10 mouse cellular contexts compared by ENCODE assay signal in genomic region chr8:111185472-111185947, GRCm38 (mm10).
DNase-seq lines count a peak whose midpoint lies in the region; ATAC-seq lines count a peak whose summit lies in the region.
"Had no signal": no experiment of that assay in that cellular context is flagged by ENCODE, and none has a peak within 500 bp of the region (broad histone marks: within the 10 kb centered on the region; RNA-seq: fewer than 3 reads in every experiment).

No protein-coding gene starts in this region.

- H3K4me1 ChIP-seq in forebrain, embryonic 14.5 days (ENCODE audit: control insufficient read depth, insufficient read depth, low read length), result 0 out of 2 replicates have a peak, but pooled peaks cover 2% of the 10 kb centered on the region
- peaks cover 4% of the 10 kb centered on the region; the same call in 1 of the 2 replicates for H3K4me1 ChIP-seq in forebrain, embryonic 13.5 days
- H3K4me1 ChIP-seq: neural tube, embryonic 12.5 days had no signal

- intact Hi-C loops in heart, postnatal 10 days (cut with DNase I), result loop anchor here (2.0 kb wide), 1 partner anchor 73 kb away; the partner anchor contains the start of gene Glg1
- intact Hi-C loops in left cerebral cortex, postnatal 10 days (cut with DNase I), result no loop called here

- no peak overlapping the region for H3K9ac ChIP-seq in forebrain, embryonic 14.5 days (ENCODE audit: low read length)
- H3K9ac ChIP-seq in forebrain, embryonic 13.5 days, result no peak overlapping the region
- H3K9ac ChIP-seq: neural tube, embryonic 12.5 days had no signal

- DNase-seq in forebrain, embryonic 14.5 days (ENCODE audit: low spot score), result peak; percentile 59
- peak; percentile 48 to 54 for DNase-seq in urinary bladder, adult 18-20 months (ENCODE audit: low spot score in 2 of 2)
- no peak for DNase-seq in urinary bladder, postnatal 10 days (ENCODE audit: low spot score)
- DNase-seq in heart, postnatal 10 days, result peak; percentile 81 to 83
- DNase-seq in left cerebral cortex, postnatal 10 days (ENCODE audit: extremely low spot score in 1 of 2, low spot score in 2 of 2), result peak; percentile 31 to 42
- peak; percentile 56 to 79 for DNase-seq in urinary bladder, postnatal 36 days (ENCODE audit: low spot score in 2 of 2)
- DNase-seq in spleen, postnatal 4 days (ENCODE audit: low spot score in 2 of 2), result no peak

- peaks cover 73% of the 10 kb centered on the region for H3K36me3 ChIP-seq in forebrain, embryonic 14.5 days (ENCODE audit: control insufficient read depth, insufficient read depth, low read length)
- peaks cover 61% of the 10 kb centered on the region for H3K36me3 ChIP-seq in forebrain, embryonic 13.5 days (ENCODE audit: poor library complexity, severe bottlenecking)

- H3K4me3 ChIP-seq in forebrain, embryonic 14.5 days (ENCODE audit: low read depth, low read length), result no peak overlapping the region
- H3K4me3 ChIP-seq in forebrain, embryonic 13.5 days, result no peak overlapping the region
- H3K4me3 ChIP-seq: neural tube, embryonic 12.5 days had no signal

- no peak for ATAC-seq in forebrain, embryonic 14.5 days
- no peak for ATAC-seq in forebrain, embryonic 13.5 days

- WGBS in forebrain, embryonic 14.5 days, result 32% methylated on average over 4 of the region's 4 CpGs
- WGBS in forebrain, embryonic 13.5 days, result 55% methylated on average over 4 of the region's 4 CpGs

- H3K27me3 ChIP-seq in forebrain, embryonic 14.5 days (replicated peaks; ENCODE audit: control insufficient read depth, insufficient read depth, low read length), result no peaks in the 10 kb centered on the region
- no peaks in the 10 kb centered on the region for H3K27me3 ChIP-seq in forebrain, embryonic 13.5 days
- H3K27me3 ChIP-seq: neural tube, embryonic 12.5 days had no signal

- no peaks in the 10 kb centered on the region for H3K9me3 ChIP-seq in forebrain, embryonic 14.5 days (replicated peaks; ENCODE audit: control insufficient read depth, low read length)
- no peaks in the 10 kb centered on the region for H3K9me3 ChIP-seq in forebrain, embryonic 13.5 days (replicated peaks)
- H3K9me3 ChIP-seq: neural tube, embryonic 12.5 days had no signal

- H3K4me2 ChIP-seq in forebrain, embryonic 14.5 days (ENCODE audit: low read length), result no peak overlapping the region
- no peak overlapping the region for H3K4me2 ChIP-seq in forebrain, embryonic 13.5 days
- H3K4me2 ChIP-seq: neural tube, embryonic 12.5 days had no signal

- H3K27ac ChIP-seq in forebrain, embryonic 14.5 days (ENCODE audit: low read depth, low read length), result peak overlapping the region; percentile 9; the same call in 1 of the 2 replicates
- H3K27ac ChIP-seq in forebrain, embryonic 13.5 days, result no peak overlapping the region
- H3K27ac ChIP-seq: kidney, postnatal 0 days; neural tube, embryonic 12.5 days had no signal

Comparison
In these comparisons a context has a peak if more than half of its experiments do, and no peak if none do; other contexts are left out.
1. DNase-seq: peak in forebrain, embryonic 14.5 days (single experiment), urinary bladder, adult 18-20 months (2 of 2), heart, postnatal 10 days (2 of 2), left cerebral cortex, postnatal 10 days (2 of 2) and urinary bladder, postnatal 36 days (2 of 2); none in urinary bladder, postnatal 10 days (single experiment) and spleen, postnatal 4 days (0 of 2).